Mouse (Mus musculus): ENCODE measurements around the gene Gm49383. TPM values are rescaled to one million over a fixed set of nuclear protein-coding genes. Genes with fewer than 3 reads are reported as not detected.

The Gm49383 gene
- polyA plus RNA-seq, 1 experiment from 2014 or later, result 29.6 TPM

DNA sequence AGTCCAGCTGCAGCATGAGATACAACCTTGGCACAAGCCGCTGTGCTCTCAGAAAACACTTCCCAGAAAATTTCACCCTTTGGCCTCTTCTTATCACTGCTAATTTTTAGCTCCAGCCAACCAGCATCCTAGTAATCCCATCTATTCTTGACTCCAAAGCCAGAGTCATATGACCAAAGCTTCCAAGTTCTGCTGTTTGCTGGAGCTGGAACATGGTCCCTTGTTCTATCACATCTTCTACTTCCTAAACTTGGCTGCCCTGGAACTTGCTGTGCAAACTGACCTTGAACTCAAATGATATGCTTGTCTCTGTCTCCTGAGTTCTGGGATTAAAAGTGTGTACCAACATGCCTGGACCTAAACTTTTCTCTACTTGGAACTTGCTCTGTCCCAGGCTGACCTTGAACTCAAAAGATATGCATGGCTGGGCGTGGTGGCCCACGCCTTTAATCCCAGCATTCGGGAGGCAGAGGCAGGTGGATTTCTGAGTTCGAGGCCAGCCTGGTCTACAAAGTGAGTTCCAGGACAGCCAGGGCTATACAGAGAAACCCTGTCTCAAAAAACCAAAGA lies 49.7 kb downstream of the Gm49383 start:
- WGBS, result 91% methylated on average over 5 of the region's 5 CpGs
- ATAC-seq (ENCODE audit: insufficient number of reproducible peaks, insufficient read depth, low FRiP score, low read depth), result no peak
- no peak overlapping the region for H3K4me2 ChIP-seq (replicated peaks; ENCODE audit: low read depth, low read length)
- H3K9me3 ChIP-seq (ENCODE audit: control insufficient read depth, low read depth, low read length), result no peaks in the 10 kb centered on the region
- H3K4me3 ChIP-seq (ENCODE audit: low read depth, low read length), result no peak overlapping the region
- H3K27me3 ChIP-seq (ENCODE audit: control insufficient read depth, insufficient read depth, low read length), result no peaks in the 10 kb centered on the region
- no peak overlapping the region for H3K9ac ChIP-seq (replicated peaks; ENCODE audit: low read depth, low read length)
- H3K27ac ChIP-seq (ENCODE audit: low read length), result no peak overlapping the region
- H3K36me3 ChIP-seq (ENCODE audit: control insufficient read depth, insufficient read depth, low read length), result no peaks in the 10 kb centered on the region
- no peaks in the 10 kb centered on the region for H3K4me1 ChIP-seq (ENCODE audit: control insufficient read depth, insufficient read depth, low read length)

- Histone ChIP-seq H3K36me3 (ENCODE audit: control insufficient read depth, insufficient read depth, low read length) (no peaks in the 10 kb centered on the region), H3K27me3 (ENCODE audit: control insufficient read depth, insufficient read depth, low read length) (no peaks in the 10 kb centered on the region), H3K4me3 (ENCODE audit: low read depth, low read length) (no peak overlapping the region), H3K9ac (replicated peaks; ENCODE audit: low read depth, low read length) (no peak overlapping the region), H3K9me3 (ENCODE audit: control insufficient read depth, low read depth, low read length) (no peaks in the 10 kb centered on the region), H3K4me2 (replicated peaks; ENCODE audit: low read depth, low read length) (no peak overlapping the region), H3K27ac (ENCODE audit: low read length) (no peak overlapping the region), H3K4me1 (ENCODE audit: control insufficient read depth, insufficient read depth, low read length) (no peaks in the 10 kb centered on the region)
- 69% methylated on average over 6 of the region's 6 CpGs for WGBS
- no peak for ATAC-seq (ENCODE audit: insufficient number of reproducible peaks, insufficient read depth, low FRiP score, low read depth)
Observed at GRCm38 (mm10) chr12:69143460-69143859, 53.4 kb downstream of the Gm49383 start.

GRCm38 (mm10) chr12:69139841-69140240 lies 57.1 kb downstream of the Gm49383 start:
- Histone ChIP-seq H3K27ac (ENCODE audit: low read length) (no peak overlapping the region), H3K4me3 (ENCODE audit: low read depth, low read length) (no peak overlapping the region)
- WGBS, result 90% methylated on average over 7 of the region's 7 CpGs

GRCm38 (mm10) chr12:69139201-69139600 lies 57.7 kb downstream of the Gm49383 start:
- no peak overlapping the region for H3K27ac ChIP-seq (ENCODE audit: low read length)
- no peaks in the 10 kb centered on the region for H3K36me3 ChIP-seq (ENCODE audit: control insufficient read depth, insufficient read depth, low read length)
- no peak overlapping the region for H3K4me3 ChIP-seq (ENCODE audit: low read depth, low read length)
- H3K9ac ChIP-seq (replicated peaks; ENCODE audit: low read depth, low read length), result no peak overlapping the region
- no peaks in the 10 kb centered on the region for H3K27me3 ChIP-seq (ENCODE audit: control insufficient read depth, insufficient read depth, low read length)
- no peak for ATAC-seq (ENCODE audit: insufficient number of reproducible peaks, insufficient read depth, low FRiP score, low read depth)
- H3K4me2 ChIP-seq (replicated peaks; ENCODE audit: low read depth, low read length), result no peak overlapping the region
- no peaks in the 10 kb centered on the region for H3K9me3 ChIP-seq (ENCODE audit: control insufficient read depth, low read depth, low read length)
- no peaks in the 10 kb centered on the region for H3K4me1 ChIP-seq (ENCODE audit: control insufficient read depth, insufficient read depth, low read length)
- WGBS, result 88% methylated on average over 3 of the region's 3 CpGs

More at GRCm38 (mm10) chr12:69139841-69140240, 57.1 kb downstream of the Gm49383 start:
- Histone ChIP-seq H3K9me3 (ENCODE audit: control insufficient read depth, low read depth, low read length) (no peaks in the 10 kb centered on the region), H3K4me1 (ENCODE audit: control insufficient read depth, insufficient read depth, low read length) (no peaks in the 10 kb centered on the region), H3K9ac (replicated peaks; ENCODE audit: low read depth, low read length) (no peak overlapping the region), H3K27me3 (ENCODE audit: control insufficient read depth, insufficient read depth, low read length) (no peaks in the 10 kb centered on the region), H3K4me2 (replicated peaks; ENCODE audit: low read depth, low read length) (no peak overlapping the region), H3K36me3 (ENCODE audit: control insufficient read depth, insufficient read depth, low read length) (no peaks in the 10 kb centered on the region)
- ATAC-seq (ENCODE audit: insufficient number of reproducible peaks, insufficient read depth, low FRiP score, low read depth), result peak; percentile 53; the same call in 1 of the 2 replicates

Small RNA genes within 50 kb of the gene (microRNA-seq; reads per million reads assigned to microRNA genes)
- gene Gm47287 (not detected), gene Gm47295 (not detected)

Other genes with a start within 250 kb of the Gm49383 start
- gene Rps29, start 37.9 kb downstream of the Gm49383 start, polyA plus RNA-seq (2014; fragmentation: Nextera tagmentation; extraction: Ambion mirVana), result 2,045 and 2,274 TPM in 2 replicates
- 21.7 and 23.1 TPM in 2 replicates for gene Lrr1, start 28.3 kb downstream of the Gm49383 start, polyA plus RNA-seq (2014; fragmentation: Nextera tagmentation; extraction: Ambion mirVana)
- 629 and 653 TPM in 2 replicates for gene Rpl36al, start 13.0 kb downstream of the Gm49383 start, polyA plus RNA-seq (2014; fragmentation: Nextera tagmentation; extraction: Ambion mirVana)
- gene Mgat2, start 12.9 kb downstream of the Gm49383 start, polyA plus RNA-seq (2014; fragmentation: Nextera tagmentation; extraction: Ambion mirVana), result 42.6 and 47.0 TPM in 2 replicates
- gene Dnaaf2, start 1.3 kb upstream of the Gm49383 start, polyA plus RNA-seq (2014; fragmentation: Nextera tagmentation; extraction: Ambion mirVana), result 9.2 and 9.4 TPM in 2 replicates
- 24.5 and 27.1 TPM in 2 replicates for gene Gm49384, start 7.2 kb upstream of the Gm49383 start, polyA plus RNA-seq (2014; fragmentation: Nextera tagmentation; extraction: Ambion mirVana)
- 33.0 and 35.0 TPM in 2 replicates for gene Pole2, start 31.1 kb upstream of the Gm49383 start, polyA plus RNA-seq (2014; fragmentation: Nextera tagmentation; extraction: Ambion mirVana)
- gene Klhdc1, start 44.1 kb upstream of the Gm49383 start, polyA plus RNA-seq (2014; fragmentation: Nextera tagmentation; extraction: Ambion mirVana), result 7.8 and 8.2 TPM in 2 replicates
- gene Klhdc2, start 99.6 kb upstream of the Gm49383 start, polyA plus RNA-seq (2014; fragmentation: Nextera tagmentation; extraction: Ambion mirVana), result 122 and 124 TPM in 2 replicates
- gene Nemf, start 160.1 kb upstream of the Gm49383 start, polyA plus RNA-seq (2014; fragmentation: Nextera tagmentation; extraction: Ambion mirVana), result 99.9 and 114 TPM in 2 replicates
- gene Arf6, start 175.0 kb upstream of the Gm49383 start, polyA plus RNA-seq (2014; fragmentation: Nextera tagmentation; extraction: Ambion mirVana), result 57.1 and 63.8 TPM in 2 replicates
- gene Gm9887, start 175.4 kb upstream of the Gm49383 start, polyA plus RNA-seq (2014; fragmentation: Nextera tagmentation; extraction: Ambion mirVana), result 0.74 and 2.2 TPM in 2 replicates